ENCODE assay signal across 12 mouse cellular contexts in genomic region chr10:80835617-80836016, GRCm38 (mm10). TPM values are rescaled to one million over a fixed set of nuclear protein-coding genes. Genes with fewer than 3 reads are reported as not detected.
DNase-seq lines count a peak whose midpoint lies in the region; ATAC-seq lines count a peak whose summit lies in the region.
"Had no signal": no experiment of that assay in that cellular context is flagged by ENCODE, and none has a peak within 500 bp of the region (broad histone marks: within the 10 kb centered on the region; RNA-seq: fewer than 3 reads in every experiment).

No protein-coding gene starts in this region.

- H3K27me3 ChIP-seq in midbrain, embryonic 10.5 days (ENCODE audit: low read depth, poor library complexity, severe bottlenecking): peaks cover 66% of the 10 kb centered on the region
- peaks cover 21% of the 10 kb centered on the region for H3K27me3 ChIP-seq in midbrain, embryonic 11.5 days (ENCODE audit: control insufficient read depth, insufficient read depth, low read length)
- H3K27me3 ChIP-seq in hindbrain, embryonic 12.5 days: peaks cover 47% of the 10 kb centered on the region
- peaks cover 24% of the 10 kb centered on the region for H3K27me3 ChIP-seq in midbrain, embryonic 15.5 days (replicated peaks)
- peaks cover 61% of the 10 kb centered on the region for H3K27me3 ChIP-seq in kidney, embryonic 15.5 days

- H3K4me1 ChIP-seq in midbrain, embryonic 10.5 days: peaks cover 75% of the 10 kb centered on the region
- peaks cover 16% of the 10 kb centered on the region for H3K4me1 ChIP-seq in midbrain, embryonic 11.5 days (ENCODE audit: control insufficient read depth, insufficient read depth, low read length)
- H3K4me1 ChIP-seq in hindbrain, embryonic 12.5 days: peaks cover 23% of the 10 kb centered on the region
- H3K4me1 ChIP-seq in midbrain, embryonic 15.5 days: peaks cover 6% of the 10 kb centered on the region; the same call in 1 of the 2 replicates
- peaks cover 27% of the 10 kb centered on the region for H3K4me1 ChIP-seq in kidney, embryonic 15.5 days

- peak; percentile 18 for DNase-seq in embryo, embryonic 11 days
- DNase-seq in embryo, embryonic 10 days (ENCODE audit: low spot score): no peak
- DNase-seq in midbrain, embryonic 10.5 days (ENCODE audit: low spot score): no peak
- DNase-seq in midbrain, embryonic 11.5 days (ENCODE audit: low spot score, missing footprints): no peak
- no peak for DNase-seq in embryo, embryonic 10.5 days (ENCODE audit: low spot score)
- DNase-seq: kidney, adult 9 months; lung, adult 2 months; spleen, adult 18-20 months had no signal

- WGBS in midbrain, embryonic 10.5 days: 57% methylated on average over 30 of the region's 30 CpGs
- WGBS in midbrain, embryonic 11.5 days: 51% methylated on average over 30 of the region's 30 CpGs
- WGBS in hindbrain, embryonic 12.5 days: 48% methylated on average over 30 of the region's 30 CpGs
- 53% methylated on average over 30 of the region's 30 CpGs for WGBS in midbrain, embryonic 15.5 days
- 58% methylated on average over 30 of the region's 30 CpGs for WGBS in kidney, embryonic 15.5 days

- H3K9me3 ChIP-seq in midbrain, embryonic 10.5 days (replicated peaks): peaks cover 12% of the 10 kb centered on the region
- H3K9me3 ChIP-seq in midbrain, embryonic 11.5 days (ENCODE audit: control insufficient read depth, low read length): no peaks in the 10 kb centered on the region
- no peaks in the 10 kb centered on the region; the same call in 1 of the 2 replicates for H3K9me3 ChIP-seq in hindbrain, embryonic 12.5 days (replicated peaks)
- H3K9me3 ChIP-seq in midbrain, embryonic 15.5 days: no peaks in the 10 kb centered on the region
- 0 out of 2 replicates have a peak, but pooled peaks cover 4% of the 10 kb centered on the region for H3K9me3 ChIP-seq in kidney, embryonic 15.5 days (replicated peaks)

- peak overlapping the region; percentile 28 for H3K27ac ChIP-seq in midbrain, embryonic 10.5 days (replicated peaks)
- H3K27ac ChIP-seq in midbrain, embryonic 11.5 days (ENCODE audit: low read depth, low read length): no peak overlapping the region
- H3K27ac ChIP-seq in hindbrain, embryonic 12.5 days: no peak overlapping the region
- no peak overlapping the region for H3K27ac ChIP-seq in midbrain, embryonic 15.5 days
- no peak overlapping the region for H3K27ac ChIP-seq in kidney, embryonic 15.5 days

- H3K36me3 ChIP-seq in midbrain, embryonic 10.5 days: peaks cover 5% of the 10 kb centered on the region
- H3K36me3 ChIP-seq in midbrain, embryonic 11.5 days (ENCODE audit: control insufficient read depth, insufficient read depth, low read length): no peaks in the 10 kb centered on the region
- H3K36me3 ChIP-seq in hindbrain, embryonic 12.5 days: peaks cover 3% of the 10 kb centered on the region
- H3K36me3 ChIP-seq in midbrain, embryonic 15.5 days (replicated peaks): peaks cover 1% of the 10 kb centered on the region; the same call in 1 of the 2 replicates
- H3K36me3 ChIP-seq in kidney, embryonic 15.5 days: peaks cover 3% of the 10 kb centered on the region

- no peak overlapping the region for H3K9ac ChIP-seq in midbrain, embryonic 11.5 days (ENCODE audit: low read length)
- 0 out of 2 replicates have a peak overlapping the region, but pooled peaks have one; percentile 8 for H3K9ac ChIP-seq in hindbrain, embryonic 12.5 days
- 0 out of 2 replicates have a peak overlapping the region, but pooled peaks have one; percentile 12 for H3K9ac ChIP-seq in midbrain, embryonic 15.5 days
- no peak overlapping the region for H3K9ac ChIP-seq in kidney, embryonic 15.5 days

- no peak for ATAC-seq in midbrain, embryonic 11.5 days (ENCODE audit: low FRiP score)
- ATAC-seq in hindbrain, embryonic 12.5 days (ENCODE audit: low FRiP score): no peak; the same call in 1 of the 2 replicates
- ATAC-seq in midbrain, embryonic 15.5 days (replicated peaks): 0 out of 2 replicates have a peak, but pooled peaks have one; percentile 22
- no peak for ATAC-seq in kidney, embryonic 15.5 days (replicated peaks; ENCODE audit: low FRiP score)

- no peak overlapping the region for H3K4me2 ChIP-seq in midbrain, embryonic 11.5 days
- H3K4me2 ChIP-seq in hindbrain, embryonic 12.5 days (replicated peaks): peak overlapping the region; percentile 21
- H3K4me2 ChIP-seq in midbrain, embryonic 15.5 days: peak overlapping the region; percentile 21
- no peak overlapping the region for H3K4me2 ChIP-seq in kidney, embryonic 15.5 days

- H3K4me3 ChIP-seq in midbrain, embryonic 10.5 days: peak overlapping the region; percentile 28
- H3K4me3 ChIP-seq in midbrain, embryonic 11.5 days (ENCODE audit: low read depth, low read length): no peak overlapping the region
- H3K4me3 ChIP-seq in hindbrain, embryonic 12.5 days: 0 out of 2 replicates have a peak overlapping the region, but pooled peaks have one; percentile 5
- H3K4me3 ChIP-seq in midbrain, embryonic 15.5 days: 0 out of 2 replicates have a peak overlapping the region, but pooled peaks have one; percentile 4
- H3K4me3 ChIP-seq in kidney, embryonic 15.5 days (replicated peaks): no peak overlapping the region
- H3K4me3 ChIP-seq: erythroblast, embryonic 14.5 days had no signal

RNA-seq across cellular contexts. Expression of gene Lingo3, which starts 8.2 kb away (rescaled TPM):
- 1.1 and 1.4 TPM in 2 replicates for polyA plus RNA-seq in midbrain, embryonic 10.5 days (2016; fragmentation: Nextera tagmentation; extraction: Ambion mirVana)
- 0.23 and 0.55 TPM in 2 replicates for polyA plus RNA-seq in midbrain, embryonic 11.5 days (2014; fragmentation: Nextera tagmentation; extraction: Ambion mirVana)
- 0.74 and 0.94 TPM in 2 replicates for polyA plus RNA-seq in hindbrain, embryonic 12.5 days (2016; fragmentation: Nextera tagmentation; extraction: Ambion mirVana)
- polyA plus RNA-seq in midbrain, embryonic 15.5 days (2015; fragmentation: Nextera tagmentation; extraction: Ambion mirVana): 10.4 and 11.7 TPM in 2 replicates
- polyA plus RNA-seq in kidney, embryonic 15.5 days (2015; fragmentation: Nextera tagmentation; extraction: Ambion mirVana): 0.83 and 1.2 TPM in 2 replicates
- polyA plus RNA-seq: erythroblast, embryonic 14.5 days had no signal

RNA-seq across cellular contexts. Expression of gene Oaz1, which starts 9.2 kb away (rescaled TPM):
- 2,246 and 2,347 TPM in 2 replicates for polyA plus RNA-seq in midbrain, embryonic 10.5 days (2016; fragmentation: Nextera tagmentation; extraction: Ambion mirVana)
- 1,723 and 1,824 TPM in 2 replicates for polyA plus RNA-seq in midbrain, embryonic 11.5 days (2014; fragmentation: Nextera tagmentation; extraction: Ambion mirVana)
- polyA plus RNA-seq in hindbrain, embryonic 12.5 days (2016; fragmentation: Nextera tagmentation; extraction: Ambion mirVana): 1,255 and 1,389 TPM in 2 replicates
- polyA plus RNA-seq in midbrain, embryonic 15.5 days (2015; fragmentation: Nextera tagmentation; extraction: Ambion mirVana): 1,243 and 1,388 TPM in 2 replicates
- polyA plus RNA-seq in kidney, embryonic 15.5 days (2015; fragmentation: Nextera tagmentation; extraction: Ambion mirVana): 1,583 and 1,739 TPM in 2 replicates

RNA-seq across cellular contexts. Expression of gene Lsm7, which starts 19.4 kb away (rescaled TPM):
- 322 and 326 TPM in 2 replicates for polyA plus RNA-seq in midbrain, embryonic 10.5 days (2016; fragmentation: Nextera tagmentation; extraction: Ambion mirVana)
- 248 and 290 TPM in 2 replicates for polyA plus RNA-seq in midbrain, embryonic 11.5 days (2014; fragmentation: Nextera tagmentation; extraction: Ambion mirVana)
- polyA plus RNA-seq in hindbrain, embryonic 12.5 days (2016; fragmentation: Nextera tagmentation; extraction: Ambion mirVana): 214 and 250 TPM in 2 replicates
- 214 and 222 TPM in 2 replicates for polyA plus RNA-seq in midbrain, embryonic 15.5 days (2015; fragmentation: Nextera tagmentation; extraction: Ambion mirVana)
- polyA plus RNA-seq in kidney, embryonic 15.5 days (2015; fragmentation: Nextera tagmentation; extraction: Ambion mirVana): 303 and 328 TPM in 2 replicates

RNA-seq across cellular contexts. Expression of gene Sppl2b, which starts 19.5 kb away (rescaled TPM):
- 42.8 and 45.6 TPM in 2 replicates for polyA plus RNA-seq in midbrain, embryonic 10.5 days (2016; fragmentation: Nextera tagmentation; extraction: Ambion mirVana)
- polyA plus RNA-seq in midbrain, embryonic 11.5 days (2014; fragmentation: Nextera tagmentation; extraction: Ambion mirVana): 19.7 and 24.0 TPM in 2 replicates
- polyA plus RNA-seq in hindbrain, embryonic 12.5 days (2016; fragmentation: Nextera tagmentation; extraction: Ambion mirVana): 56.6 and 58.8 TPM in 2 replicates
- 85.5 and 89.5 TPM in 2 replicates for polyA plus RNA-seq in midbrain, embryonic 15.5 days (2015; fragmentation: Nextera tagmentation; extraction: Ambion mirVana)
- 43.8 and 48.1 TPM in 2 replicates for polyA plus RNA-seq in kidney, embryonic 15.5 days (2015; fragmentation: Nextera tagmentation; extraction: Ambion mirVana)

RNA-seq across cellular contexts. Expression of gene Jsrp1, which starts 22.3 kb away (rescaled TPM):
- polyA plus RNA-seq in midbrain, embryonic 10.5 days (2016; fragmentation: Nextera tagmentation; extraction: Ambion mirVana): 0.44 and 0.71 TPM in 2 replicates
- 0.38 and 0.80 TPM in 2 replicates for polyA plus RNA-seq in midbrain, embryonic 11.5 days (2014; fragmentation: Nextera tagmentation; extraction: Ambion mirVana)
- polyA plus RNA-seq in hindbrain, embryonic 12.5 days (2016; fragmentation: Nextera tagmentation; extraction: Ambion mirVana): 0.83 and 1.7 TPM in 2 replicates
- polyA plus RNA-seq in midbrain, embryonic 15.5 days (2015; fragmentation: Nextera tagmentation; extraction: Ambion mirVana): 0.59 and 1.0 TPM in 2 replicates
- polyA plus RNA-seq in kidney, embryonic 15.5 days (2015; fragmentation: Nextera tagmentation; extraction: Ambion mirVana): 5.6 and 5.7 TPM in 2 replicates
- polyA plus RNA-seq: erythroblast, embryonic 14.5 days had no signal

Comparison
In these comparisons a context has a peak if more than half of its experiments do, and no peak if none do; other contexts are left out.
1. H3K4me3 ChIP-seq: peak in midbrain, embryonic 10.5 days (single experiment), hindbrain, embryonic 12.5 days (single experiment) and midbrain, embryonic 15.5 days (single experiment); none in midbrain, embryonic 11.5 days (single experiment) and kidney, embryonic 15.5 days (single experiment).
2. H3K4me2 ChIP-seq: peak in hindbrain, embryonic 12.5 days (single experiment) and midbrain, embryonic 15.5 days (single experiment); none in midbrain, embryonic 11.5 days (single experiment) and kidney, embryonic 15.5 days (single experiment).
3. H3K9ac ChIP-seq: peak in hindbrain, embryonic 12.5 days (single experiment) and midbrain, embryonic 15.5 days (single experiment); none in midbrain, embryonic 11.5 days (single experiment) and kidney, embryonic 15.5 days (single experiment).